In genomic region chr8:94976651-94977417, GRCm38 (mm10) we compare ENCODE assay signal across 9 mouse cellular contexts. TPM values are rescaled to one million over a fixed set of nuclear protein-coding genes. Genes with fewer than 3 reads are reported as not detected.
DNase-seq lines count a peak whose midpoint lies in the region; ATAC-seq and TF ChIP-seq lines count a peak whose summit lies in the region.
"Had no signal": no experiment of that assay in that cellular context is flagged by ENCODE, and none has a peak within 500 bp of the region (broad histone marks: within the 10 kb centered on the region; RNA-seq: fewer than 3 reads in every experiment).

No protein-coding gene starts in this region.

- peaks cover 57% of the 10 kb centered on the region for H3K27me3 ChIP-seq in heart, embryonic 12.5 days (replicated peaks)
- peaks cover 24% of the 10 kb centered on the region; the same call in 1 of the 2 replicates for H3K27me3 ChIP-seq in forebrain, embryonic 12.5 days

- H3K9ac ChIP-seq in heart, embryonic 12.5 days = peak overlapping the region; percentile 34
- no peak overlapping the region; the same call in 1 of the 2 replicates for H3K9ac ChIP-seq in forebrain, embryonic 12.5 days

- no peak for DNase-seq in heart, postnatal 14 days
- DNase-seq in kidney, postnatal 14 days = peak; percentile 92
- DNase-seq in urinary bladder, postnatal 14 days (ENCODE audit: low spot score) = peak; percentile 77
- no peak for DNase-seq in adrenal gland, postnatal 25 days
- DNase-seq in left cerebral cortex, adult 2 months (ENCODE audit: extremely low spot score in 1 of 2, low spot score in 2 of 2) = no peak

- intact Hi-C loops in heart, postnatal 14 days (cut with DNase I) = no loop called here
- intact Hi-C loops in left cerebral cortex, adult 2 months (cut with DNase I) = no loop called here

- H3K4me2 ChIP-seq in heart, embryonic 12.5 days = peak overlapping the region; percentile 57
- H3K4me2 ChIP-seq in forebrain, embryonic 12.5 days = peak overlapping the region; percentile 34

- H3K4me3 ChIP-seq in heart, embryonic 12.5 days = peak overlapping the region; percentile 10
- H3K4me3 ChIP-seq in forebrain, embryonic 12.5 days (replicated peaks) = no peak overlapping the region
- no peak overlapping the region for H3K4me3 ChIP-seq in left cerebral cortex, adult 2 months

- TF ChIP-seq CTCF in left cerebral cortex, adult 2 months (IDR thresholded peaks at IDR 0.05) = no peak

- no peaks in the 10 kb centered on the region for H3K9me3 ChIP-seq in heart, embryonic 12.5 days (replicated peaks)
- no peaks in the 10 kb centered on the region for H3K9me3 ChIP-seq in forebrain, embryonic 12.5 days

- H3K27ac ChIP-seq in heart, embryonic 12.5 days (ENCODE audit: poor library complexity, severe bottlenecking) = no peak overlapping the region
- H3K27ac ChIP-seq in forebrain, embryonic 12.5 days = no peak overlapping the region; the same call in 1 of the 2 replicates
- no peak overlapping the region for H3K27ac ChIP-seq in left cerebral cortex, adult 2 months

- 20% methylated on average over 17 of the region's 17 CpGs for WGBS in heart, embryonic 12.5 days
- WGBS in forebrain, embryonic 12.5 days = 21% methylated on average over 17 of the region's 17 CpGs

- no peaks in the 10 kb centered on the region for H3K36me3 ChIP-seq in heart, embryonic 12.5 days
- no peaks in the 10 kb centered on the region for H3K36me3 ChIP-seq in forebrain, embryonic 12.5 days (replicated peaks)

- no peak for ATAC-seq in heart, embryonic 12.5 days (ENCODE audit: insufficient number of reproducible peaks, low FRiP score)
- no peak; the same call in 1 of the 2 replicates for ATAC-seq in forebrain, embryonic 12.5 days (ENCODE audit: low FRiP score)
- ATAC-seq in megakaryocyte progenitor cell, adult 5-6 weeks (replicated peaks; ENCODE audit: poor library complexity) = peak; percentile 35

- H3K4me1 ChIP-seq in heart, embryonic 12.5 days (replicated peaks) = peaks cover 25% of the 10 kb centered on the region
- peaks cover 37% of the 10 kb centered on the region for H3K4me1 ChIP-seq in forebrain, embryonic 12.5 days

RNA-seq across cellular contexts. Expression of gene Adgrg1, which starts 2.3 kb away (rescaled TPM):
- polyA plus RNA-seq in heart, embryonic 12.5 days (2016; fragmentation: Nextera tagmentation; extraction: Ambion mirVana) = 4.9 and 6.0 TPM in 2 replicates
- 10 to 100 TPM; 59.3 to 73.3 TPM for total RNA-seq in heart, postnatal 14 days (2021)
- 180 and 222 TPM in 2 replicates for polyA plus RNA-seq in forebrain, embryonic 12.5 days (2016; fragmentation: Nextera tagmentation; extraction: Ambion mirVana)
- 88.4 and 140 TPM in 2 replicates for total RNA-seq in megakaryocyte progenitor cell, adult 5-6 weeks (2015)
- 48.8 and 85.6 TPM in 2 replicates for total RNA-seq in megakaryocyte progenitor cell, adult 5-6 weeks (2017)
- 11.7 and 20.7 TPM in 2 replicates for total RNA-seq in adrenal gland, postnatal 25 days (2021)
- 10 to 100 TPM; 77.6 to 86.8 TPM for total RNA-seq in left cerebral cortex, adult 2 months (2021)

RNA-seq across cellular contexts. Expression of gene Adgrg3, which starts 40.7 kb away (rescaled TPM):
- polyA plus RNA-seq in heart, embryonic 12.5 days (2016; fragmentation: Nextera tagmentation; extraction: Ambion mirVana) = 2.7 and 3.1 TPM in 2 replicates
- 1 to 10 TPM; 1.5 TPM for total RNA-seq in heart, postnatal 14 days (2021)
- polyA plus RNA-seq in forebrain, embryonic 12.5 days (2016; fragmentation: Nextera tagmentation; extraction: Ambion mirVana) = 1.7 and 2.4 TPM in 2 replicates
- 106 and 111 TPM in 2 replicates for total RNA-seq in megakaryocyte progenitor cell, adult 5-6 weeks (2015)
- 178 and 215 TPM in 2 replicates for total RNA-seq in megakaryocyte progenitor cell, adult 5-6 weeks (2017)
- total RNA-seq in adrenal gland, postnatal 25 days (2021) = 3.0 and 4.2 TPM in 2 replicates
- under 1 TPM; 0.23 to 0.32 TPM for total RNA-seq in left cerebral cortex, adult 2 months (2021)
- total RNA-seq: MEL had no signal

RNA-seq across cellular contexts. Expression of gene Adgrg5, which starts 53.3 kb away (rescaled TPM):
- 0.09 TPM in 1 of 2 replicates, not detected in the other for polyA plus RNA-seq in heart, embryonic 12.5 days (2016; fragmentation: Nextera tagmentation; extraction: Ambion mirVana)
- total RNA-seq in heart, postnatal 14 days (2021) = under 1 TPM; 0.22 to 0.50 TPM
- not detected in 2 replicates for polyA plus RNA-seq in forebrain, embryonic 12.5 days (2016; fragmentation: Nextera tagmentation; extraction: Ambion mirVana)
- total RNA-seq in megakaryocyte progenitor cell, adult 5-6 weeks (2015) = 0.17 TPM in 1 of 2 replicates, not detected in the other
- total RNA-seq in megakaryocyte progenitor cell, adult 5-6 weeks (2017) = not detected in 2 replicates
- total RNA-seq in adrenal gland, postnatal 25 days (2021) = 0.33 and 0.76 TPM in 2 replicates
- total RNA-seq in left cerebral cortex, adult 2 months (2021) = not detected

RNA-seq across cellular contexts. Expression of gene Ccdc102a, which starts 58.9 kb away (rescaled TPM):
- 26.2 and 28.2 TPM in 2 replicates for polyA plus RNA-seq in heart, embryonic 12.5 days (2016; fragmentation: Nextera tagmentation; extraction: Ambion mirVana)
- total RNA-seq in heart, postnatal 14 days (2021) = 10 to 100 TPM; 10.8 to 10.9 TPM
- 11.8 and 15.9 TPM in 2 replicates for polyA plus RNA-seq in forebrain, embryonic 12.5 days (2016; fragmentation: Nextera tagmentation; extraction: Ambion mirVana)
- 0.25 and 0.32 TPM in 2 replicates for total RNA-seq in megakaryocyte progenitor cell, adult 5-6 weeks (2015)
- total RNA-seq in megakaryocyte progenitor cell, adult 5-6 weeks (2017) = 1.2 and 1.3 TPM in 2 replicates
- total RNA-seq in adrenal gland, postnatal 25 days (2021) = 7.7 and 8.8 TPM in 2 replicates
- total RNA-seq in left cerebral cortex, adult 2 months (2021) = 1 to 10 TPM; 1.6 to 2.0 TPM

Comparison
In these comparisons a context has a peak if more than half of its experiments do, and no peak if none do; other contexts are left out.
1. DNase-seq: peak in kidney, postnatal 14 days (single experiment) and urinary bladder, postnatal 14 days (single experiment); none in heart, postnatal 14 days (0 of 2), adrenal gland, postnatal 25 days (single experiment) and left cerebral cortex, adult 2 months (0 of 2).
2. RNA of gene Adgrg3, which starts 40.7 kb away (total RNA-seq): 106 to 215 TPM in megakaryocyte progenitor cell, adult 5-6 weeks; 3.0 to 4.2 TPM in adrenal gland, postnatal 25 days, 1.5 TPM in heart, postnatal 14 days and 0.23 to 0.32 TPM in left cerebral cortex, adult 2 months; every median in the first group is over 10 times any median in the second.